In the genomic region with DNA sequence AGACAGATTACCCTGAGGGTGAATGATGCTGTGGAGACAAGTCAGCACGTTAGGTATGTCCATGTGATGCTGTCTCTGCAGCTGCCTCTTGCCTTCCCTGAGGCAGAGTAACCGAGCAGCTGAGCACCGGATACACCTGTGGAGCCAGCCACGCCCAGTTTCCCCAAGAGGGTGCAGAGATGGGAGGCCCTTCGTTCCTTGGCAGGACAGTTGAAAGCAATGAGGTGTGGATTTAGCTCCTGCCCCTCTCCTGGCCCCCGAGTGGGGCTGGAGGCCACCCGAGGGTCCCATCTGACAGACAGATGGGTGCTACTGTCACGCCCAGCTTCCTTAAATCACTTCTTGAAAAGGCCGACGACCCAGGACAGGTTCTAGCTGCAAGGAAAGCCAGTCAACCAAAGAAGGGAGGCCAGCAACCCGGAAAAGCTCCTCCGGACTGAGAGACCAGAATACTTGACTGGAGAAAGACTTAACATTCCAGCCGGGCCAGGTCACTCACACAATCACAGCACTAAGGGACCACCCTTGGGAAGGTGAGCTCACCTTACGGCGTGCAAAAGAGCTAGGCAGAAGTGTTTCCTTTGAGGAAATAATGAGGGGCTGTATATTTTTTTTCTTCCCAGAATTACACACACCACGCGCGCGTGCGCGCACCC, we compare ENCODE assay signal across 7 mouse cellular contexts. TPM values are rescaled to one million over a fixed set of nuclear protein-coding genes. Genes with fewer than 3 reads are reported as not detected.
DNase-seq lines count a peak whose midpoint lies in the region; ATAC-seq and TF ChIP-seq lines count a peak whose summit lies in the region.

No protein-coding gene starts in this region.

- no peak overlapping the region for H3K4me3 ChIP-seq in forebrain, embryonic 12.5 days (replicated peaks)
- no peak overlapping the region; the same call in 1 of the 2 replicates for H3K4me3 ChIP-seq in hindbrain, embryonic 14.5 days (replicated peaks; ENCODE audit: low read length)
- H3K4me3 ChIP-seq in liver, adult 2 months (ENCODE audit: insufficient read depth, low read depth, low read length) = peak overlapping the region; percentile 15; the same call in 1 of the 2 replicates

- H3K4me1 ChIP-seq in forebrain, embryonic 12.5 days = 0 out of 2 replicates have a peak, but pooled peaks cover 5% of the 10 kb centered on the region
- H3K4me1 ChIP-seq in hindbrain, embryonic 14.5 days (replicated peaks; ENCODE audit: control insufficient read depth, insufficient read depth, low read length) = no peaks in the 10 kb centered on the region
- no peaks in the 10 kb centered on the region for H3K4me1 ChIP-seq in liver, adult 2 months (ENCODE audit: control insufficient read depth, insufficient read depth, low read length)

- no peak for TF ChIP-seq CTCF in liver, adult 2 months (IDR thresholded peaks at IDR 0.05; ENCODE audit: low read depth, low read length)

- H3K79me2 ChIP-seq in liver, adult 2 months (ENCODE audit: control insufficient read depth, insufficient read depth, low read length) = no peaks in the 10 kb centered on the region

- 20% methylated on average over 19 of the region's 21 CpGs for WGBS in forebrain, embryonic 12.5 days
- WGBS in hindbrain, embryonic 14.5 days = 13% methylated on average over 15 of the region's 21 CpGs
- WGBS in liver, adult 2 months = 18% methylated on average over 18 of the region's 21 CpGs

- H3K4me2 ChIP-seq in forebrain, embryonic 12.5 days = peak overlapping the region; percentile 18
- peak overlapping the region; percentile 16 for H3K4me2 ChIP-seq in hindbrain, embryonic 14.5 days (replicated peaks)

- no peak overlapping the region for H3K27ac ChIP-seq in forebrain, embryonic 12.5 days
- no peak overlapping the region for H3K27ac ChIP-seq in hindbrain, embryonic 14.5 days
- H3K27ac ChIP-seq in liver, adult 2 months (replicated peaks; ENCODE audit: insufficient read depth, low read depth, low read length) = no peak overlapping the region

- ATAC-seq in forebrain, embryonic 12.5 days (ENCODE audit: low FRiP score) = no peak
- no peak for ATAC-seq in hindbrain, embryonic 14.5 days (ENCODE audit: low FRiP score)
- ATAC-seq in monocyte, adult 5-6 weeks (replicated peaks; ENCODE audit: insufficient number of reproducible peaks, low FRiP score, low TSS enrichment, poor library complexity, severe bottlenecking) = peak; percentile 67

- no peaks in the 10 kb centered on the region for H3K9me3 ChIP-seq in forebrain, embryonic 12.5 days
- no peaks in the 10 kb centered on the region for H3K9me3 ChIP-seq in hindbrain, embryonic 14.5 days (ENCODE audit: control insufficient read depth, low read length)

- no peaks in the 10 kb centered on the region for H3K36me3 ChIP-seq in forebrain, embryonic 12.5 days (replicated peaks)
- no peaks in the 10 kb centered on the region for H3K36me3 ChIP-seq in hindbrain, embryonic 14.5 days (replicated peaks; ENCODE audit: control insufficient read depth, insufficient read depth)
- H3K36me3 ChIP-seq in liver, adult 2 months (ENCODE audit: control insufficient read depth, insufficient read depth, low read length) = no peaks in the 10 kb centered on the region

- peaks cover 7% of the 10 kb centered on the region; the same call in 1 of the 2 replicates for H3K27me3 ChIP-seq in forebrain, embryonic 12.5 days
- H3K27me3 ChIP-seq in hindbrain, embryonic 14.5 days (ENCODE audit: control insufficient read depth, insufficient read depth, low read length) = no peaks in the 10 kb centered on the region
- no peaks in the 10 kb centered on the region for H3K27me3 ChIP-seq in liver, adult 2 months (ENCODE audit: control insufficient read depth, insufficient read depth, low read length)

- no peak for TF ChIP-seq POLR2A in liver, adult 2 months (IDR thresholded peaks at IDR 0.05; ENCODE audit: extremely low read depth, insufficient read depth, low read length)

- DNase-seq in ZHBTc4 (ENCODE audit: low read depth, low spot score) = peak; percentile 69
- DNase-seq in hindbrain, embryonic 14.5 days (ENCODE audit: low spot score) = no peak
- DNase-seq in liver, adult 2 months (ENCODE audit: extremely low read depth, low read depth, low spot score) = no peak
- peak; percentile 90 to 97 for DNase-seq in thymus, postnatal 36 days
- DNase-seq in urinary bladder, adult 2 months (ENCODE audit: low spot score) = no peak

- no peak overlapping the region for H3K9ac ChIP-seq in forebrain, embryonic 12.5 days
- no peak overlapping the region for H3K9ac ChIP-seq in hindbrain, embryonic 14.5 days
- peak overlapping the region; percentile 1; the same call in 1 of the 2 replicates for H3K9ac ChIP-seq in liver, adult 2 months (ENCODE audit: low read depth, low read length)

RNA-seq across cellular contexts. Expression of gene Lbr, which starts 10.4 kb away (rescaled TPM):
- 151 and 161 TPM in 2 replicates for polyA plus RNA-seq in forebrain, embryonic 12.5 days (2016; fragmentation: Nextera tagmentation; extraction: Ambion mirVana)
- polyA plus RNA-seq in hindbrain, embryonic 14.5 days (2014; fragmentation: Nextera tagmentation; extraction: Ambion mirVana) = 30.5 and 37.5 TPM in 2 replicates
- 9.5 and 12.1 TPM in 2 replicates for total RNA-seq in liver, adult 2 months (2014; rRNA removed)
- 5.2 and 7.3 TPM in 2 replicates for polyA plus RNA-seq in liver, adult 2 months (2012; rRNA removed)
- total RNA-seq in monocyte, adult 5-6 weeks (2017) = 183 to 196 TPM (median 191 TPM) in 3 replicates
- polyA plus RNA-seq in urinary bladder, adult 2 months (2012; rRNA removed) = 24.7 and 25.4 TPM in 2 replicates

Comparison
In these comparisons a context has a peak if more than half of its experiments do, and no peak if none do; other contexts are left out.
1. DNase-seq: peak in ZHBTc4 (single experiment) and thymus, postnatal 36 days (2 of 2); none in hindbrain, embryonic 14.5 days (single experiment), liver, adult 2 months (single experiment) and urinary bladder, adult 2 months (single experiment).